Mouse (Mus musculus) CH12.LX (cell line): ENCODE data around the gene Kcnmb3. TPM values are rescaled to one million over a fixed set of nuclear protein-coding genes. Genes with fewer than 3 reads are reported as not detected.

Source experiments
- DNase-seq: peaks from one replicate; pipeline ENCODE4 v3.0.0-alpha.2; 2013; ENCODE audit errors: extremely low read depth
- H3K27ac ChIP-seq: 2 replicates; pipeline ENCODE4 v1.5.1; 2012; ENCODE audit warnings: low read depth, mild to moderate bottlenecking, control low read depth, moderate library complexity; ENCODE audit not compliant: insufficient read depth
- H3K27me3 ChIP-seq: replicated peaks from 2 replicates; pipeline ENCODE3; 2012; ENCODE audit warnings: inconsistent platforms
- H3K36me3 ChIP-seq, 2 experiments: replicated peaks in 1 of 2; 2 replicates each; pipeline versions ENCODE3 to v1.6.1; 2012; ENCODE audit warnings: inconsistent platforms in 1 of 2, low read length in 1 of 2, mild to moderate bottlenecking in 1 of 2, mixed read lengths in 1 of 2, moderate library complexity in 1 of 2; ENCODE audit not compliant: control insufficient read depth in 1 of 2, insufficient read depth in 1 of 2
- H3K4me1 ChIP-seq, 2 experiments: 2 replicates each; pipeline ENCODE4 v1.6.1; 2012; ENCODE audit warnings: inconsistent platforms in 1 of 2, moderate library complexity in 1 of 2; ENCODE audit not compliant: insufficient read depth in 2 of 2, control insufficient read depth in 1 of 2
- H3K4me2 ChIP-seq: 2 replicates; pipeline ENCODE4 v1.6.1; 2012; ENCODE audit warnings: low read depth, mild to moderate bottlenecking, control low read depth; ENCODE audit not compliant: poor library complexity, insufficient read depth, severe bottlenecking
- H3K4me3 ChIP-seq, 3 experiments: fragments of 150-350 bp in 1 of 3; sonication (generic) in 1 of 3; replicated peaks in 1 of 3; 2 replicates each; pipeline versions ENCODE3 to v1.5.1; 2011 to 2012; ENCODE audit warnings: low read depth in 2 of 3, low read length in 2 of 3, mild to moderate bottlenecking in 2 of 3, moderate library complexity in 2 of 3, control low read depth in 1 of 3, improper control_type of control experiment in 1 of 3, inconsistent platforms in 1 of 3, mixed read lengths in 1 of 3; ENCODE audit not compliant: poor library complexity in 1 of 3
- H3K79me2 ChIP-seq: replicated peaks from 2 replicates; pipeline ENCODE4 v1.6.1; 2012; ENCODE audit warnings: mild to moderate bottlenecking, moderate library complexity; ENCODE audit not compliant: control insufficient read depth, poor library complexity, insufficient read depth, severe bottlenecking; ENCODE audit errors: extremely low read depth
- H3K9ac ChIP-seq: 2 replicates; pipeline ENCODE4 v1.6.1; 2012; ENCODE audit warnings: low read depth, mild to moderate bottlenecking, control low read depth, moderate library complexity; ENCODE audit not compliant: insufficient read depth
- H3K9me3 ChIP-seq: replicated peaks from 2 replicates; pipeline ENCODE3; 2012; ENCODE audit warnings: low read length, inconsistent platforms, mixed read lengths
- CHD1 ChIP-seq: IDR thresholded peaks from 2 replicates; pipeline ENCODE4 v1.6.1; 2012; ENCODE audit warnings: low read depth, low read length, improper control_type of control experiment, inconsistent platforms
- CHD2 ChIP-seq: IDR thresholded peaks from 2 replicates; pipeline ENCODE4 v1.6.1; 2011; ENCODE audit warnings: low read length, improper control_type of control experiment
- CTCF ChIP-seq, 2 experiments: IDR thresholded peaks in 1 of 2; conservative IDR thresholded peaks in 1 of 2; 2 replicates each; pipeline ENCODE4 v1.5.1; 2011 to 2012; ENCODE audit warnings: low read depth in 2 of 2, low read length in 2 of 2, improper control_type of control experiment in 1 of 2, inconsistent platforms in 1 of 2, mild to moderate bottlenecking in 1 of 2, moderate library complexity in 1 of 2
- E2F4 ChIP-seq: IDR thresholded peaks from 2 replicates; pipeline ENCODE4 v1.6.1; 2011; ENCODE audit warnings: low read depth, low read length, improper control_type of control experiment; ENCODE audit not compliant: insufficient replicate concordance
- GABPA ChIP-seq: IDR thresholded peaks from 2 replicates; pipeline ENCODE4 v1.6.1; 2012; ENCODE audit warnings: low read depth, low read length, improper control_type of control experiment, inconsistent platforms; ENCODE audit not compliant: insufficient replicate concordance
- HCFC1 ChIP-seq: IDR thresholded peaks from 2 replicates; pipeline ENCODE4 v1.6.1; 2012; ENCODE audit warnings: low read depth, mild to moderate bottlenecking, inconsistent platforms, low read length, improper control_type of control experiment
- IRF4 ChIP-seq: IDR thresholded peaks from 2 replicates; pipeline ENCODE4 v1.6.1; 2014; ENCODE audit warnings: low read depth, mild to moderate bottlenecking, inconsistent platforms, low read length, improper control_type of control experiment
- JUN ChIP-seq: IDR thresholded peaks from 2 replicates; pipeline ENCODE4 v1.6.1; 2011; ENCODE audit warnings: low read depth, mild to moderate bottlenecking, low read length, improper control_type of control experiment, moderate library complexity; ENCODE audit not compliant: insufficient read depth
- JUND ChIP-seq: conservative IDR thresholded peaks from 2 replicates; pipeline ENCODE4 v1.6.1; 2011; ENCODE audit warnings: low read depth, low read length, improper control_type of control experiment
- MAFK ChIP-seq: IDR thresholded peaks from 2 replicates; pipeline ENCODE4 v1.6.1; 2011; ENCODE audit warnings: low read length, improper control_type of control experiment; ENCODE audit not compliant: insufficient replicate concordance
- MAX ChIP-seq: IDR thresholded peaks from 2 replicates; pipeline ENCODE4 v1.6.1; 2011; ENCODE audit warnings: low read length, improper control_type of control experiment
- MEF2A ChIP-seq: IDR thresholded peaks from 2 replicates; pipeline ENCODE4 v1.6.1; 2014; ENCODE audit warnings: low read depth, mild to moderate bottlenecking, inconsistent platforms, low read length, improper control_type of control experiment, borderline replicate concordance
- MXI1 ChIP-seq: IDR thresholded peaks from 2 replicates; pipeline ENCODE4 v1.6.1; 2011; ENCODE audit warnings: mild to moderate bottlenecking, low read depth, low read length, improper control_type of control experiment
- MYC ChIP-seq: IDR thresholded peaks from 2 replicates; pipeline ENCODE4 v1.6.1; 2011; ENCODE audit warnings: low read depth, mild to moderate bottlenecking, improper control_type of control experiment, low read length
- NRF1 ChIP-seq: IDR thresholded peaks from 2 replicates; pipeline ENCODE4 v1.6.1; 2014; ENCODE audit warnings: low read depth, mild to moderate bottlenecking, inconsistent platforms, low read length, improper control_type of control experiment, moderate library complexity
- PAX5 ChIP-seq: IDR thresholded peaks from 2 replicates; pipeline ENCODE4 v1.6.1; 2012; ENCODE audit warnings: low read length, inconsistent platforms, mixed read lengths
- POLR2AphosphoS2 ChIP-seq: IDR thresholded peaks from 2 replicates; pipeline ENCODE4 v1.6.1; 2011; ENCODE audit warnings: low read depth, low read length, improper control_type of control experiment
- RAD21 ChIP-seq: IDR thresholded peaks from 2 replicates; pipeline ENCODE4 v1.6.1; 2011; ENCODE audit warnings: low read depth, mild to moderate bottlenecking, low read length, improper control_type of control experiment, moderate library complexity
- TBP ChIP-seq: conservative IDR thresholded peaks from 2 replicates; pipeline ENCODE4 v1.6.1; 2011; ENCODE audit warnings: low read depth, low read length, improper control_type of control experiment
- UBTF ChIP-seq: IDR thresholded peaks from 2 replicates; pipeline ENCODE4 v1.6.1; 2012; ENCODE audit warnings: low read depth, mild to moderate bottlenecking, inconsistent platforms, low read length, improper control_type of control experiment, moderate library complexity
- USF1 ChIP-seq: IDR thresholded peaks from 2 replicates; pipeline ENCODE4 v1.6.1; 2014; ENCODE audit warnings: low read depth, mild to moderate bottlenecking, inconsistent platforms, low read length, improper control_type of control experiment
- USF2 ChIP-seq: conservative IDR thresholded peaks from 2 replicates; pipeline ENCODE4 v1.6.1; 2011; ENCODE audit warnings: low read depth, low read length, improper control_type of control experiment
- ZKSCAN1 ChIP-seq: IDR thresholded peaks from 2 replicates; pipeline ENCODE4 v1.6.1; 2012; ENCODE audit warnings: low read depth, inconsistent platforms, low read length, improper control_type of control experiment, borderline replicate concordance
- dilution Hi-C: fragments of 300-500 bp; cut with MboI; formaldehyde crosslinking; loops from 2 replicates; pipeline ENCODE4 v1.14.3; 2020; ENCODE audit warnings: low sequenced_read_pairs; ENCODE audit not compliant: extremely low pct_unique_long_range_greater_than_20kb, extremely low pct_ligation_motif_present
- in situ Hi-C: fragments of 300-500 bp; cut with MboI; formaldehyde crosslinking; loops from 3 replicates; pipeline ENCODE4 v1.14.3; 2019; ENCODE audit warnings: low sequenced_read_pairs, low pct_ligation_motif_present, low pct_unique_long_range_greater_than_20kb, mixed read lengths
- polyA plus RNA-seq: library from polyadenylated mRNA; unstranded; fragments of >175 nt; gene quantifications from 2 replicates; pipeline ENCODE4 v1.2.1, GENCODE M21; 2012; ENCODE audit warnings: low read depth; ENCODE audit not compliant: insufficient read length
- total RNA-seq, 2 experiments: library from RNA; depleted of rRNA; stranded (reverse); fragments of 300-350 nt in 1 of 2; fragments of >200 nt in 1 of 2; gene quantifications; 2 replicates each; pipeline ENCODE4 v1.2.3; 2012 to 2014

Kcnmb3 gene
- total and polyA plus RNA-seq, 3 experiments: 1.0 to 4.7 (median 2.4) TPM

DNA sequence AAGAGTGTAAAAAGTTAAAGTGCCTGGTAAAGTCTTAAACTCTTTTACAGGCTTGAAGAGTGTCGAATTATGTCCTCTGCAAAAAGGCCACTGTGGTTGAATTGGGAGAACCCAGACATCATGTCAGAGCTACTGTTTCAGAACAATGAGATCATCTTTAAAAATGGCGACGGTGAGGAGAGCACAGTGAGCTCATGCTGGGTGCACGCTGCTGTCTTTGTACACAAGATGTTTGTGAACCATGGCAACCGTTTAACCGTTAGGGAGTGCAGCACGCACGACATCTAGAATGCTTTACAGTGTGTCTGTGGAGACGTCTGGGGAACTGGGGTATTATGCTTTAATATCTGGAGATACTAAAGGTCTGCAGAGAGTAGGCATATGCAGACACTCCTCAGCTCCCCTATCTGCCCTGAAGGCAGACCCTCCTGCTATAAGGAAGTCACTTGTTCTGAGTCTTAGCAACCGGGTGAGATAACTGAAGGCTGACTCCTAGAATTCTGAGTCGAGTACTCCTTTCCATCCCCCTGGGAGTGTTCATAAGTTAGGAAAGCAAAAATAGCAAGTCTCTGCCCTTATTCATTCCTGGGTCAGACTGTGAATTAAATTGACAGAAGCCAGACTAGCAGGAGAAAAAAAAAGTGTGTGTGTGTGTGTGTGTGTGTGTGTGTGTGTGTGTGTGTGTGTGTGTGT is 37.6 kb downstream of the Kcnmb3 start:
- Histone ChIP-seq H3K36me3 (peaks cover 44 to 74% of the 10 kb centered on the region in 2 experiments), H3K27ac (no peak overlapping the region; the same call in 1 of the 2 replicates), H3K27me3 (no peaks in the 10 kb centered on the region), H3K4me1 (peaks cover 6 to 35% of the 10 kb centered on the region in 2 experiments), H3K79me2 (no peaks in the 10 kb centered on the region), H3K4me2 (no peak overlapping the region), H3K4me3 (no peak overlapping the region), H3K9me3 (no peaks in the 10 kb centered on the region), H3K9ac (no peak overlapping the region)
- DNase-seq: peak; percentile 70
- no peak for TF ChIP-seq MAFK
- no peak for TF ChIP-seq E2F4
- TF ChIP-seq IRF4: no peak
- TF ChIP-seq MAX: no peak
- no peak for TF ChIP-seq RAD21
- peak; percentile 77 for TF ChIP-seq JUN
- TF ChIP-seq CHD2: no peak
- TF ChIP-seq HCFC1: no peak
- no peak for TF ChIP-seq MXI1
- TF ChIP-seq MEF2A: peak; percentile 90
- TF ChIP-seq MYC: no peak
- no peak for TF ChIP-seq TBP
- TF ChIP-seq PAX5: no peak
- TF ChIP-seq UBTF: no peak
- TF ChIP-seq CHD1: no peak
- TF ChIP-seq CTCF (conservative IDR thresholded peaks at IDR 0.05 in 1 of 2, IDR thresholded peaks at IDR 0.05 in 1 of 2; ENCODE audit: low read depth in 2 of 2, low read length in 2 of 2): no peak
- TF ChIP-seq USF2: no peak
- TF ChIP-seq USF1: no peak
- no peak for TF ChIP-seq NRF1
- TF ChIP-seq POLR2AphosphoS2: no peak
- TF ChIP-seq GABPA: no peak
- peak; percentile 40; the same call in 1 of the 2 replicates for TF ChIP-seq JUND
- TF ChIP-seq ZKSCAN1: no peak
- dilution Hi-C loops: no loop called here
- in situ Hi-C loops: loop anchor here (5.0 kb wide), 1 partner anchor 48 kb away; no protein-coding TSS in a partner anchor
